Mouse (Mus musculus): ENCODE measurements around the gene Gja5.
A peak's percentile ranks its signal among the peaks of the same experiment; 100 is the strongest.

The Gja5 gene

GRCm38 (mm10) chr3:96931261-96931681 lies 26.8 kb downstream of the Gja5 start:
- DNase-seq (ENCODE audit: low read depth, low spot score), result no peak

- DNase-seq (ENCODE audit: low read depth, low spot score), result peak; percentile 74
Measured at GRCm38 (mm10) chr3:96936241-96936640, 31.7 kb downstream of the Gja5 start.

GRCm38 (mm10) chr3:96937606-96938005 lies 33.1 kb downstream of the Gja5 start:
- no peak for DNase-seq (ENCODE audit: low read depth, low spot score)

GRCm38 (mm10) chr3:96938738-96939137 lies 34.2 kb downstream of the Gja5 start:
- DNase-seq (ENCODE audit: low read depth, low spot score), result peak; percentile 72

GRCm38 (mm10) chr3:96942706-96943105 lies 38.2 kb downstream of the Gja5 start:
- no peak for DNase-seq (ENCODE audit: low read depth, low spot score)

GRCm38 (mm10) chr3:96953489-96954233 lies 49.2 kb downstream of the Gja5 start:
- DNase-seq (ENCODE audit: low read depth, low spot score), result no peak

- DNase-seq (ENCODE audit: low read depth, low spot score), result no peak
Measured at GRCm38 (mm10) chr3:96960597-96960996, 56.1 kb downstream of the Gja5 start.

GRCm38 (mm10) chr3:96963088-96964034 lies 58.9 kb downstream of the Gja5 start:
- no peak for DNase-seq (ENCODE audit: low read depth, low spot score)

- no peak for DNase-seq (ENCODE audit: low read depth, low spot score)
Measured at GRCm38 (mm10) chr3:96970986-96971385, 66.5 kb downstream of the Gja5 start.

- DNase-seq (ENCODE audit: low read depth, low spot score), result no peak
Measured at GRCm38 (mm10) chr3:96974467-96974866, 70.0 kb downstream of the Gja5 start.

GRCm38 (mm10) chr3:96975628-96976027 lies 71.1 kb downstream of the Gja5 start:
- no peak for DNase-seq (ENCODE audit: low read depth, low spot score)

GRCm38 (mm10) chr3:96977507-96977906 lies 73.0 kb downstream of the Gja5 start:
- no peak for DNase-seq (ENCODE audit: low read depth, low spot score)

GRCm38 (mm10) chr3:96978469-96978868 lies 74.0 kb downstream of the Gja5 start:
- no peak for DNase-seq (ENCODE audit: low read depth, low spot score)

- DNase-seq (ENCODE audit: low read depth, low spot score), result no peak
Measured at GRCm38 (mm10) chr3:96979020-96979419, 74.5 kb downstream of the Gja5 start.

- no peak for DNase-seq (ENCODE audit: low read depth, low spot score)
Measured at GRCm38 (mm10) chr3:96981833-96982232, 77.3 kb downstream of the Gja5 start.

- no peak for DNase-seq (ENCODE audit: low read depth, low spot score)
Measured at GRCm38 (mm10) chr3:96982666-96983065, 78.2 kb downstream of the Gja5 start.

- no peak for DNase-seq (ENCODE audit: low read depth, low spot score)
Measured at GRCm38 (mm10) chr3:96992526-96992925, 88.0 kb downstream of the Gja5 start.

- no peak for DNase-seq (ENCODE audit: low read depth, low spot score)
Measured at GRCm38 (mm10) chr3:96997770-96998169, 93.3 kb downstream of the Gja5 start.

- no peak for DNase-seq (ENCODE audit: low read depth, low spot score)
Measured at GRCm38 (mm10) chr3:97003111-97003510, 98.6 kb downstream of the Gja5 start.

GRCm38 (mm10) chr3:97004509-97004908 lies 100.0 kb downstream of the Gja5 start:
- DNase-seq (ENCODE audit: low read depth, low spot score), result peak; percentile 17

GRCm38 (mm10) chr3:97007010-97007448 lies 102.5 kb downstream of the Gja5 start:
- no peak for DNase-seq (ENCODE audit: low read depth, low spot score)

GRCm38 (mm10) chr3:97025226-97025625 lies 120.7 kb downstream of the Gja5 start:
- no peak for DNase-seq (ENCODE audit: low read depth, low spot score)

Data from CD4-positive helper T cell, adult 2 months (primary cell).